Mouse (Mus musculus) frontal cortex, adult (tissue): ENCODE measurements around the gene Gm19402.

ENCODE experiments used
- ATAC-seq: cut with Nextera tagmentation; 2 replicates; pipeline ENCODE4 v1.9.2; 2017; ENCODE audit warnings: mild to moderate bottlenecking, moderate library complexity, mixed read lengths; ENCODE audit not compliant: low TSS enrichment

The Gm19402 gene

DNA sequence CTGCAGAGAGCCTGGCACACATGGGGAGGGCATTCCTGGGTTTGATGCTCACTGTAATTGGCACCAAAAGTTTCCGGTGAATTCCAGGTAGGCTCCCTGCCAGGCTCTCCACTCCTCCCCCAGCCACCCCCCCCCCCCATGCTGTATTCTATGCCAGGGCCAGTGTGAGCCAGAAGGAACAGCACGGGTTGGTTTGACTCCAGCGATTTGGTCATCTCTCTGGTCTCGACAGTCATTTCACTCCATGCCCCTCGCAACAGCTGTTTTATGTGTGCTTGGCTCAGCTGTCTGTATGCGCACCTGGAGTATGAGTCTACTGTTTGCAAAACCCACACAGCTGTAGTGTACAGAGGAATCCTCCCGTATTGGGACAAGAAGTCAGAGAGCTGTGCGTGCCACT lies 24.2 kb downstream of the Gm19402 start:
- ATAC-seq: no peak

DNA sequence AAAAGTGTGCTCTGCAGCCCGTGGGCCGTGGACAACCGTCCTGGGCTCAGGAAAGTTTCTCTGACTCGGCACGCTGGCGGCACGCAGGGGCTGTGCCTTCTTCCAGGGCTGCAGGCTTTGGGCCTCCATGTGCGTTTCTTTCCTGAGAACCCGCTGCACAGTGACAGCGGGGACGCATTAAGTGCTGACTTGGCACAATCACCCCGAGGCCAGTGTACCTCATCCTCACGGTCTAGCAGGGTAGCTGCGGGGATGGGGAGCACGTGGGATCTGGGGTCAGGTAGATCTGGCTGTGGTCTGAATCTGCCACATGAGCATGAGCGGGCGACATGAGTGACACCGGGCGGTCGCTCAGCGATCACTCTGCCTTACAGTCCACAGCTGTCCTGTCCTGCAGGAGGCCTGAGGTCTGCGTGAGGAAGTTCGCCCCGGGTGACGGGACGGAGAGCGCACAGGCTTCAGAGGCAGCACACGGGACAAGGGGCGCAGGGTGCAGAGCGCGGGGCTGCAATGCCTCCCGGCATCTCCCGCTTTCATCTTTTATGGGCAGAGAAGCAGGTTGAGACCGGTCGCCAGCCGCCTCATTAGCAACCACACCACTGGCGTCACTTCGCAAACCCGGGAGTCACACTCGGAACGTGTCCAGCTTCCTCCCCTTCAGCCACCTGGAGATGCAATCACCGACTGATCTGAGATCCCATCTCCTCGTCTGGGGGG lies 26.4 kb downstream of the Gm19402 start:
- no peak for ATAC-seq

DNA sequence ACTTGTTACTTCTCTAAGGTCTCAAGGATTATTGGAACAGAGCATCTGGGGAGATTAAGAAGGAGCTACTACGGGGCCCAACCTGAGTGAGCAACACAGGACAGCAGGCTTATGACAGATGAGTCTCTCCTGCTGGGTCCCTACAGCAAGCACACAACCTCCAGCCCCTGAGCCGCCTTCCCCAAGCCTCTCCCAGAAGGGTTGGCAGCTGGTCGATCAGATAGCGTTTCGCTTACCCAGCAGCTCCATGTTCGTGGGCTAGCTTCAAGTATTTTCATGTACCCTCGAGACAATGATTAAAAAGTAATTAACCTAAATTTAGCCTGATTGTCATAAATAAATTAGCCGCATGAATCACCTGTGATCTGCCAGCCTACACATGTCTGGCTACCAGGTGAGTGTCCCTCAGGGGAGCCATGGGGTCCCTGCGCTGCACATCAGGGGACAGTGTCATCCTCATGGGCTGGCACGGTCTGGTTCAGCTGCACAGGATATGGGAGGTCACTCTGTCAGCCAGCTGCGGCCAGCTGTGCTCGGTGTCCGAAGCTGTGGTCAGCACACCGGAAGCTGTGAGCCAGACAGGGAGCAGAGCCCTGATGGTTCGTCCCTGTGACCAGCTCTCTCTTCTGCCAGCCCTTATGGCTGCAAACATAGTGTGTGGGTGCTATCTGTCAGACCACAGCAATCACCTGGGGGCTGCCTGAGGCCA lies 32.1 kb downstream of the Gm19402 start:
- ATAC-seq: no peak

DNA sequence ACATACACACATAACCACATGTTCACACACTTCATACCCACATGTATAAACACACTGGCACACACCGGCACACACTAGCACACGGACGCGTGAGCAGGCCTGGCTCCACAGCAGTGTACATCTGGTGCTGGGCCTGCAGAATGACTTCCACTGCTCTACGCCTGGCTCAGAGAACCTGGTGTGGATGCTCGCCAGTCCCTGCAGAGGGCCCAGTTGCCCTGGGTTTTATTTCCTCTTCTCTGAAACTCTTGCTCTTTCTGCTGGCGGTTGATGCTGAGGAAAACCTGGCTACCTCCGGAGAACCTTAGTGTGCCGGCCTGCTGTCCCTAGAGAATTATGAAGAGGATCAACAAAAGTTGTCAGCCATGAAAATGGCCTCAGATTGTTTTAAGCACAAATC lies 38.5 kb downstream of the Gm19402 start:
- ATAC-seq: no peak

DNA sequence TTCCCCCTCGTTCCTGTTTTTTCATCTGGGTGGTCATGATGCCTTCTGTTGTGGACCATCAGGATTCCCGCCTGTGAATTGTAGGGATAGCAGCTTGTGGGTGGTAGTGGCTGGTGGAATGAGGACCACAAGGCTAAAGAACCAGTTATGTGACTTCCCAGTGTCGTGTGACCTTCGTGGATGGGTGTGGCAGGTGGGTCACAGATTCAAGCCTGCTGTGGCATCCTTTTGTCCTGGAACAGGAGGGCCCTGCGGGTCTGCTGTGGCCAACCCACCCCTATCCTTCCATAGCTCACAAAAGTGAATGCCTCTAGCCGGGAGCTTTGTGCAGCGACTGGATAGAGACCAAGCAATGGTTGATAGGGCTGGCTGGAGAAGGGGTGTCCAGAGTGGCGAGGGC lies 42.7 kb downstream of the Gm19402 start:
- no peak for ATAC-seq

DNA sequence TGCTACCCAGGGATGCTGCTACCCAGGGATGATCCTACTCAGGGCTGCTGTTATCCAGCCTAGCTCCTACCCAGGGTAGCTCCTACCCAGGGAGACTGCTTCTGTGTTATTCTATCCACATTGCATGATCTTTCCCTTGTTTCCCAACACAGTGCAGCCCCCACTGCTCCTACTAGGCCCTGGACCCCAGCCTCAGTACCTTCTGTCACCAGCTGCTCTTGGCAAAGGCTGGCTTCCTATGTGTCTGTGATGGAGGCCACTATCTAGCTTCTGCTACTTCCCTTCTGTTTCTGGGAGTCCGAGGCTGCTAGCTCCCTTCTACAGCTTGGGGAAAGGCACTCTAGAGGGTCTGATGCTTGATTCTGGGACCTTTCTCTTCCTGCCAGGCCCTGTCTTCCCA lies 43.1 kb downstream of the Gm19402 start:
- no peak for ATAC-seq

DNA sequence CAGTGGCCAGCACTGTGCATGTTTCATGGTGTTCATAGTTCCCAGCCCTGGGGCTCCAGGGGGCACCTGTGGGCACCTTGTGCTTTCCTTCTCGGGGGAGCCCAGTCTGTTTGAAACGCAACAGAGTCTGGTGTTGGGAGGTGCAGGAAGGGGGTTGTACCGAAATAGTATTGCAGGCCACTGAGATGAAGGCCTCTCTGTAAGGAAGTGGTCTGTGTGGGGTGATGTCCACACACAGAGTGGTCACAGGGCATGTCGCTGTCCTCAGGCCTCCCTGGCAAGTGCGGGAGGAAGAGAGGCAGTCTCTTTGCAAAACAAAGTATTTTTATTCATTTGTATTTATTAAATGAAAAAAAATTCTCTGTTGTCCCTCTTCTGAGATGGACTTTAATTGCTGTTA lies 45.0 kb downstream of the Gm19402 start:
- no peak for ATAC-seq

DNA sequence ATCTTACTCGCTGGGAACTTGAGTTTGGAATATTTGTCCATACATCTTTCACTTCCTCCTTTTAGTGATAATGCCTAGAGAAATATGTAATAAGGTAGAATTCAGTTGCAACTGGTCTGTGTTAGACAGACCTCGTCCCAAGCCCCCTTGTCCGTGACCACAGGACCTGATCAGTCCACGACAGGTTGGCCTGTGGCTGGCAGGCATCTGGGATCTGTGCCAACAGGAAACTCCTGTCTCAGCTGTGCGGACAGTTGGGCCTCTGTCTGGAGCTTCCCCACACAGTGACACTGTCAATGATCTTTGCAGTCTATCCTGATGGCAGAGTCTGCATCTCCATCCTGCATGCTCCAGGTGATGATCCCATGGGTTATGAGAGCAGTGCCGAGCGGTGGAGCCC lies 47.4 kb downstream of the Gm19402 start:
- no peak for ATAC-seq
